Mouse (Mus musculus) megakaryocyte, embryonic 14.5 days (primary cell): ENCODE measurements around the gene Sik3.

Experiments
- FLI1 ChIP-seq: IDR thresholded peaks from 2 replicates; pipeline ENCODE4 v1.6.1; 2012; ENCODE audit warnings: low read length, inconsistent platforms, mixed read lengths
- GATA1 ChIP-seq: IDR thresholded peaks from 3 replicates; pipeline ENCODE4 v1.6.1; 2012; ENCODE audit warnings: mixed read lengths, low read length, inconsistent platforms, borderline replicate concordance

DNA sequence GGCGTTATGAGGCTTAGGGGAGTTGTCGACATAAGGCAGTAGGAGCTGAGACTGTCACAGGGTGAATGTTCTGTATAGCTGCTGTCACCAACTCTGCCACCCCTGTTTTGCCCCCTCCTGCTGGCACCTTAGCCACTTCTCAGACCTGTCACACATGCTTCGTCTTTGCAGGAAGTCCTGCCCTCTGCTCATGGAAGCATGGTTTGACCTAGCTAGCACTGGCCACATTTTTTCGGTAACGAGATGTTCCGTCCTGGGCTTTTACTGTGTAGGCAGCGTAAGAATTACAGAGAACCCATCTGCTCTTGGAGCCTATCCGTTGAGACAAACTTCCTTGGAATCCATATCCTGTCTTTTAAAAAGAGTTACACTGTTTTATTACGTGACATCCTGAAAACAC lies 110.1 kb downstream of the Sik3 start:
- no peak for TF ChIP-seq FLI1
- no peak for TF ChIP-seq GATA1
